Mouse (Mus musculus): ENCODE measurements around the gene Plekha7.

Gene Plekha7

DNA sequence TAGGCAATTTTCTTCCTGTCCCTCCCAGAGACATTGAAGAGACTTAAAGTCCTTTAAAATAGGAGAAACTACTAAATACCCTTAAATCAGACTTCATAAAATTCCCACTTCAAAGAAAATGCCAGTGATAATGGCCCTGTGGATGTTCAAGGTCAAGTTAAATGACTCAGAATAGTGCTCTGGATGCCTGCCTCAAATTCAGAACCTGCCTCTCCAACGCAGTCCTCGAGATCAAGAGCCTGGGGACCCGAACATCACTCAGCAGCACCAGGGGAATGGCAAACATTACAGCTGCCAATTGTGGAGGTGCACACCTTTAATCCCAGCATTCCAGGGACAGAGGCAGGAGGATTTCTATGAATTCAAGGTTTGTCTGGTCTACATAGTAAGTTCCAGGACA lies 56.7 kb downstream of the Plekha7 start:
- no peak for DNase-seq (ENCODE audit: low spot score in 2 of 2)

DNA sequence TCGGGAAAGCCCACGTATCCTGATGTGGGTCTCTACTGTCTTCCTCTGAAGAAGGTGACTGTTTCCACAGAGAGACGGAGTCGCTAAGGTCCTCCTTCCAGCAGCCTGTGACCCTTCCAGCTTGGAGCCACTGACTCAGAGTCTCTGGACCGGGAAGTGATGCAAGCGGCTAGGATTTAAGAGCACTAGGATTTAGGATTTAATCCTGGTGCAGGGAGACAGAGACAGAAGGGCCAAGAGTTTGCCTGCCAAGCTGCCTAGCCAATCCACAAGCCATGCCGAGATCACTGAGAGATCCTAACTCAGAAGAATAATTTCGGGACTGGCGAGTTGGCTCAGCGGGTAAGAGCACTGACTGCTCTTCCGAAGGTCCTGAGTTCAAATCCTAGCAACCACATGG lies 59.6 kb downstream of the Plekha7 start:
- DNase-seq (ENCODE audit: low spot score in 2 of 2): no peak

DNA sequence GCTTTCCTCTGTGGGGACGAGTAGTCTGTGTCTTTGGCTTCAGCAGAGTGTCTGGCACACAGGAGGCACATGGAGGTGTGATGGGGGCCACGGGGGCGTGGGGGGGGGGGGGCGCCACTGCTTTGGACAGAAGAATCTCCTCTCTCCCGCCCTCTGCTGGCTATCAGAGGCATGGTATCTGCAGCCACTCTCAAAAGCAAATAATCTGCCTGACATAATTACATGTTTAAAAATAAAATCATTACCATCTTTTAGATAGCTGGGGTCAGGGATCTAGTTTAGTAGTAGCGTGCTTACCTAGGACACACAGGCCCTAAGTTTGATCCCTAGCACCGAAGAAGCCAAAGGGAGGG lies 60.8 kb downstream of the Plekha7 start:
- DNase-seq (ENCODE audit: low spot score in 2 of 2): no peak

DNA sequence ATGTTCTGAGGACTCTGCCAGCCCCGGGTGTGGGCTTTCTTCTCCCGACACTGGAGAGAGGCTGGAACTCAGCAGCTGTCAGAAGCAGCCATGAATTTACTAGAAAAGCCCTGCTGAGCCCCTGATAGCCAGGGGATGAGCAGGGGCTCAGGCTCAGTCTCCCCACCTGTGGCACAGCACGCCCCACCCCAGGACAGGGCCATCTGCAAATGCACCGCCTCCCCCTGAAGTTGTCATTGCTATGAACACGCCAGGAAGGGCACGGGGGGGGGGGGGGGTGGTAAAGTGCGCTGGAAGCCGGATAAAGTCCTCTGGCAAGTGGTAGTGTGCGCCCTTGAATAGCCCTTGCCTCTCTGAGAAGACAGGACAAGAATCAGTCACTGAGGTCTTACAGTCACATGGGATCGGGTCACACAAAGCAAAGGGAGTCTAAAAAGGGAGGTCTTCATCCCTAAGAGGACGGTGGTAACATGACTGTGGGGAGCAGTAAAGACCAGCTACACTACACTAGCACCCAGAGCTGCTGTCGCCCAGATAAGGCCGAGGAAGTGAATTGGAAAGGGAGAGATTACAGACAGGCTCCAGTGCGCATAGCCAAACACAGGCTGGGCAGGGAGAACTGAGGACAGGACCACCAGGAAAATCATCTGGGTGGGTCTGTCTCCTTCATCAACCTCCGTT lies 61.3 kb downstream of the Plekha7 start:
- no peak for DNase-seq (ENCODE audit: low spot score in 2 of 2)

DNA sequence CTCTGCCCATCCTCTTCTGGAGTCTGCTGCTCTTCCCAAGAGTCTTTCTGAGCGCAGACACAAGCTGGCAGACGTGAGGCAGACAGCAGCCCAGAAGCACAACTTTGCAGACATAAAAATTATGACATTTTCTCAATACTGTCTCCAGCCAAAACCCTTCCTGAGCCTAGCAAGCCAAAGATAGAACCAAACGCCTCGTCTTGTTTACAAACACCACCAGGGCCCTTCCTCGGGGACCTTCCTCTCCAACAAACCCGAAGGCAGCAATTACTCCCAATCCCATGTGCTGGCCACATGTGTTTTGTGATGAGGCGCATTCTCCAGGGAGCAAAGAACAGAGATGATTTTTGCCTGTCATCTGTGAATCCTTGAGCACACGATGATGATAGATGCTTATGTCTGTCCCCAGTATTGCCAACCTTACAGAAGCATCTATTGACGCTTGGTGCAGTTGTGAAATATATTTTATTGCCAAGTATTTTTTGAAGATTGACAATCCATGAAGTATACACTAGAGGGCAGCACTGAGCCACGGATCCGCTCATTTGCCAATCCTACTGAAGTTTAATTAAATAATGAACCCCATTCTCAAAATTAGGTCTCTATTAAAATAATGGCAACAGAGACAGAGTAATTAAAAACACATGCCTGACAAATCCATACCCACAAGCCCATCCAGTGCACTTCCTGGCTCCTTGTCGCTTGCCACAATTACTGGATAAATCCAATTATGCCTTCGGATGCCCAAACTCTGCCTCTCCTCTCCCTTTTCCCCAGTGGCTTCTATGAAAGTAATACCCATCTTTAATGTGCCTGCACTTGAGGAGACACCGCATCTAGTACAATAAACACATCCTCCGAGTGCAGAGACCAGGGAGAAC lies 62.1 kb downstream of the Plekha7 start:
- DNase-seq (ENCODE audit: low spot score in 2 of 2): no peak

DNA sequence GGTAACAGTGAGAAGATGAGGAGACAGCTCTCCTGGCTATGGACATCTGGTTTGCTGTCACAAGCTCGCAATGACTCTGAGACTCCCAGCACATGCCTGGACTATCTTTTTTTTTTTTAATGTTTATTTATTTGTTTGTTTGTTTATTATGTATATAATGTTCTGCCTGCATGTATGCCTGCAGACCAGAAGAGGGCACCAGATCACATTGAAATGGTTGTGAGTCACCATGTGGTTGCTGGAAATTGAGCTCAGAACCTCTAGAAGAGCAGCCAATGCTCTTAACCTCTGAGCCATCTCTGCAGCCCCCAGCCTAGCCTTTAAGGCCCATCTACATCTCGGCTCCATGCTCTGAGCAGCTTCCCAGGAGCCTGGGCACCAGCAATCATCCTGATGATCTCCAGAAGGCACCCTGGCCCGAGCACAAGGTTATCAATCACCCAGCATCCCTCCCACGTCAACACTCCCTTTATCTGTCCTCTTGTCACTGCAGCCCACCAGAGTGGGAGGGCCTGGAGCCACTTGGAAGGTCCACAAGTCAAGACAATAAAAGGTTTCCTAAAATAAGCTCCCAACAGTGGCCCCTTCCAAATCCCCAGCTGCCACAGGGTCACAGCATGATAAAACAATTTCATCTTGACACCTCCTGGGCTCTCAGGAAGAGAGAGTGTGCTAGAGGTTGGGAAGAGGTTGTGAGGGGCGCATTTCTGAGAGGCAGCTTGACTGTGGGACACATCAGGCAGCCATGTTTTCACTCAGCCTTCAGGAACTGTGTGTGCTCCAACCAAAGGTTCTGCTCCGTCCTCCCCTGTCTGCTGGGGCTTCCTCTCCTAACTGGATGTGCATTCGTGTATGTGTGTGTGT lies 63.6 kb downstream of the Plekha7 start:
- no peak for DNase-seq (ENCODE audit: low spot score in 2 of 2)

DNA sequence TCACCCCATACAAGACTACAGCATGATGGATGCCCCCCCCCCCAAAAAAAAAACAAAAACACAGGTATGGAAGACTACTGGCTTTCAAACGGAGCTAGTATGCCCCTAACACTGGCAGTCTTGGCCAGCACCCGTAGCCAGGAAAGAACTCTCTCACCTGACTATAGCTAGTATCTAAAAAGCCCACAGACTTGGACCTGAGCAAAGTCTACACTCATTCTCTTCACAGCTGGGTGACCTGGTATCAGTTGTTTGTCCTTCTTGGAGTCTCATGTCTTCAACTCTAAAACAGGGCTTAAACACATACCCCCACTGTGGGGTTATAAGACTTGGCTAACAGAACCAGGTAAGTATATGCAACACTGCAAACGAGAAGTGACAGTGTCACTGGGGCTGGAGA lies 65.4 kb downstream of the Plekha7 start:
- no peak for DNase-seq (ENCODE audit: low spot score in 2 of 2)

DNA sequence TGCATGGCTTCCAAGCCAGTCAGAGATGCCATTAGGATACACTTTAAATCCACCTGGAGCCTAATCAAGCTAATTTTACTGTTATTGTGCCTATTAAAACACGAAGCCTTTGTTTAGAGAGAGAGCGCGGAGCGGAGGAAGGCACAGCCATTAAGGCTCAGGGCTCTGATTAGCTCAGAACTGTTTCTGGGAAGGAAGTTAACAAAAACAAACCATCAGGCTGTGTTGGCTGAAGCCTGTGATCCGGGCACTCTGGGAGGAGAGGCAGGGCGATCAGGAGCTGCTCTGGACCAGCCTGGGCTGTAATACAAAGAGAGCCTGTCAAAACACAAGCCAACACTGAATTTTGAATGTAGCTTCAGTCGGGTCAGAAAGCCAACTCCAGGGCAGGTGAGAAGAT lies 66.6 kb downstream of the Plekha7 start:
- no peak for DNase-seq (ENCODE audit: low spot score in 2 of 2)

DNA sequence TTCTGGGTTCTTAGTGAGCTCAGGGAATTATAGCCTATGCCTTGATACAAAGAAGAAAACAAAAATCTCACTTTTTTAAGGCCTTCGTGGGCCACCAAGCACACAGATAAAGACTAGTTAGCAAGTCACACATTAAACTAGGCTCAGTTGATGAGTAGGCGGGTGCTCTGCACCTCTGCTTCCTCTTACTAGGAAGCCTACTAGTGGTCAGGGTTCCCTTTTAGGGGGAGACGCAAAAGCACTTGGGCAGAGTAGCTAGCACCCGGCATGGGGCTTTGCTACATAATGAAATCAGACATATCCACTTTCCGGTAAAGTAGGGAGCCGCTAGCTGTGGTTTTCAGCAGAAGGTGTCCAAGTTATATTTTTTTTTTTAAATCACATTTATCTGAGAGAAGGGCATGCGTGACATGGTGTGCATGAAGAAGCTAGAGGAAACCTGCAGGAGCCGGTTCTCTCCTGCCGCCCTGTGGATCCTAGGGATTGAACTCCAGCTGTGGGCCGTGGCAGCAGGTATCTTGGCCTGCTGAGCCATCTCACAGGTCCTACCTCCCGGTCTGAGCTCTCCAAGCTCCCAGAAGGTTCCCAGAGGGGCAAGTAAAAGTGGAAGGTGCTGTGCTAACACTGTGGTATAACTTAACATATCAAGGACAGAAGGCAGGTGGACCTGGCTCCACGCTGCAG lies 67.2 kb downstream of the Plekha7 start:
- DNase-seq (ENCODE audit: low spot score in 2 of 2): no peak

DNA sequence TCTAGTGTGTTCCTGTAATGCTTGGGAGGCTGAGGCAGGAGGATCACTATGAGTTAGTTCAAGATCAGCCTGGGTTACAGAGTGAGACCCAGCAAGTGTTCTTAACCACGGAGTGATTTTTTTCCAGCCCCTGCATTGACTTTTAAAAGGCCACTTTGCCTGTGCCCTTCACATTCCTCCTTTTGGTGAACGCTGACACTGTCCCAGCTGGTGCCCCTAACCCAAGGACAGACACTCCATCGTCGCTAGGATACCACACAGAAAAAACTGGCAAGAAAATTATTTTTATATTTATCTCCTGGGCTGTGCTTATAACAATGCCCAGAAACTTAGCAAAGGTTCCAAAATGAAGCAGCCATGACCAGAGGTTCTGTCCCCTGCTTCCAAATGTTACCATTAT lies 67.8 kb downstream of the Plekha7 start:
- DNase-seq (ENCODE audit: low spot score in 2 of 2): no peak

DNA sequence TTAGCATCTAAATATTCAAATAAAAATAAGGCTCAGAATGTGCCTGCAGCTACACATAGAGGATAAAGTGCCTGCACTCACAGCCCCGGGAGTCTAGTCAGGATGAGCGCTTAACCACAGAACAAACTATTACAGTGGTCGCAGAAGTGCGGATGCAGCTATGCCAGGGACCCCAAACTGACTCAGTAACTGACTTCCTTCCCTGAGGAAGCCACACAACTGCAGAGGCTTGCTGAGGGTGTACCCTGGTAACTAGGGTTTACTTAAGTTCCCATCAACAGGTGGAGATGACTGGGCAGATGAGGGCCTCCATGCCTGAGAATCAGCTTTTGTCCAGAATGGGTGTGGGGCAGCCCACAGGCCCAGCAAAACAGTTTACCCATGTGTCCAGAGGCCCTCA lies 69.9 kb downstream of the Plekha7 start:
- no peak for DNase-seq (ENCODE audit: low spot score in 2 of 2)

DNA sequence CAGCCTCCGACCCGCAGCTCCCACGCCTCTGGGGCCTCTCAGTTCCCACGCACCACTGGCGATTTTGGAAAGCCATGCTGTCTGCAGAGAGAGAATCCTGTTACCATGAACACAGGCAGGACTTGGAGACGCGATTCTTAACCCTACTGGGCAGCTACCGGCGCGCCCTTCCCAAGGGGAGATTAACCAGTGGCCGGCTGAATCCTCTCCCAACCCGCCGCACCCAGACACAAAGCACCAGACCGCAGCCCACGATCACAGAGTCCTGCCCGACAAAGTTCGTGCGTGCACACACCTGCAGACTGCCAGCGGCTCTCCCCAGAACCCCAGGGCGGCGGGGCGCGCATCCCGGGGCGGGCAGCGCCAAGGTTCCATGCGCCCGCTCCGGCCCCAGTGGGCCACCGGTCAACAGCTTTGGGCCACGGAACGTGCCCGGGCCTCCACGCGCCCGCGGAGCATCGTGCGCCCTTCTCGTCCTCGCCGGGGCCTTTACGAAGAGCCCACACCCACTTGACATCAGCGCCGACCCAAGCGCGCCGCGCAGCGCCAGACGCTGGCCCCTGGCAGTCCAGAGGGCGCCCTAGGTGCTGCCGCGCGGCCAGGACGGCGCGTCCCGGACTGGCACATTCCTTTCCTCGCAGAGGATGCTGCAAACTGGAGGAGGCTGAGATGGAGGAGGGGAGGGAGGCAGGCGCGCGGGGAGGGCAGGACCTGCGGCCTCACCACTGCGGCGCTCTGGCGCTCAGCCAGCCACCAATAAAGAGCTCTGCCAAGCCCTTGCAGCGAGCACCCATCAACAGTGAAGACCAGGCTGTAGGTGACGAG lies 70.8 kb downstream of the Plekha7 start:
- DNase-seq (ENCODE audit: low spot score in 2 of 2): peak in 1 of 2 experiments; percentile 19

DNA sequence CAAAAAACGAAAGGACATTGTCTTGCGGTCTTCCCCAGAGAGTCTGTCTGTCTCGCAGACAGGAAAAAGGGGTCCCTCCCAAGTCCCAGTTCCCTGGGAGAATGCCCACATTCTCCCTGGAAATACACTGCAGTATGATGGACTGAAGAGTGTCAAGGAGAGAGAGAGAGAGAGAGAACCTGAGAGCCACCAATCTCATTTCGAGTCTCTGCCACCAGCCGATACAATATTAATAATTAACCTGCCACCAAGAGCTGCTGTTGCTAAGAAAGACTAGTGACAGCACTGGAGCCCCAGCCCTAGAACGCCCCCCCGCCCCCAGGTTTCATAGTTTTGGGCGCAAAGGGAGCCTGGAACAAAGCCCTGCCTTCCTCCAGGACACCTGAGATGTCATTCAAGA lies 71.6 kb downstream of the Plekha7 start:
- DNase-seq (ENCODE audit: low spot score in 2 of 2): no peak

DNA sequence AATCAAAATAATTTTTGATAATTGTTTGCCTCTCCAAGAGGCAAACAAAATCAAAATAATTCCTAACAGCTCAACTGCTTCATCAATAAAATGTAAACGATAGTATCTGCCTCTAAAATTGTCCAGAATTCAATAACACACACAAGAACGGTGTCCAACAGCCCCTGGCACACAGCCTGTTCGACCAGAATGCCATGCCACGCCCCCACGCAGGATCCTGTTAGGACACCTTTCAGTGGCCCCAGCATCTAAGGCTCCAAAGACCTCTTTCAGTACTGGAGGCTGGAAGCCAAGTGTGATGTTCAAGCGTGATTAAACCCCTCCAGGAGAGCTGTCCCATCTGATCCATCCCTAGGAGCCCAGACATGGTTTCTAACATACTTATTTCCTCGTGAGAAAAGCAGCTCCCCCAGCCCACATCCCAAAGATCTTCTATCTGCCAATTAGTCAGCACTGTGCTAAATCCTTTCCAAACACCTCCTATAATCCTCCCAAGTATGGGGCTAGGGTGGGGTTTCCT lies 73.8 kb downstream of the Plekha7 start:
- no peak for DNase-seq (ENCODE audit: low spot score in 2 of 2)

DNA sequence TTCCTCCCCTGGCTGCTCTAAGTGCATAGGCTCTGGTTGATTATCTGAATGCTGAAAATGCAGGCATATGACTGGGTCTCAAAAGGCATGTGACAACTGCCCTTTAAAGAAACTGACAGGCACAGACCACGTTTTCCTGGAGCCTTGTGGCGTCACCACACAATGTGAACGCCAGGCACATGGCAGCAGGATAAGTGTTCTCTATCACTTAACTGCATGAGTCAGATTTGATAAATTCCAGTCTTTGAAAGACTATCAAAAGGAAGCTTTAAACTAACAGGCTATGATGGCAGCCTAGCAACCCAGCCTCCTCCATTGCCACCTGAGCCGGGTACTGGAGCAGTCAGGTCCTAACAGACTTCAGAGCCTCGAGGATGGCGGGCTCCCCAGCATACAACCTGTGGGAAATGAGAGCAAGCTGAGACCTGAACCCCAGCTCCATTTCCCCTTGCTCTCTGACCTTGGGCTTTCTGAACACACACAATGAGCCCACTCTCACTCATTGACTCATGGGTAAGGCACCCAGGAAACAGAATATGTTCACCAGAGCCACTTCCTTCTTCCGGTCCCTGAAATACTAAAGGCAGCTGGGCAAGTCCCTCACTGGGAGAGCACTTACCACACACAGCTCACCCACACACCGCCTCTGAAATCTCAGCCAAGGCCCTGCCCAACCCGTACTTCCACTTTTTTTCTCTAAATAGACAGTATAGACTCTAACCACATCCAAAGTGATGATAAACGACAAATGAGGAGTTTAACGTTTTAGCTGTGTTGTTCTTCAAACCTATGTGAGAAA lies 77.2 kb downstream of the Plekha7 start:
- no peak for DNase-seq (ENCODE audit: low spot score in 2 of 2)

DNA sequence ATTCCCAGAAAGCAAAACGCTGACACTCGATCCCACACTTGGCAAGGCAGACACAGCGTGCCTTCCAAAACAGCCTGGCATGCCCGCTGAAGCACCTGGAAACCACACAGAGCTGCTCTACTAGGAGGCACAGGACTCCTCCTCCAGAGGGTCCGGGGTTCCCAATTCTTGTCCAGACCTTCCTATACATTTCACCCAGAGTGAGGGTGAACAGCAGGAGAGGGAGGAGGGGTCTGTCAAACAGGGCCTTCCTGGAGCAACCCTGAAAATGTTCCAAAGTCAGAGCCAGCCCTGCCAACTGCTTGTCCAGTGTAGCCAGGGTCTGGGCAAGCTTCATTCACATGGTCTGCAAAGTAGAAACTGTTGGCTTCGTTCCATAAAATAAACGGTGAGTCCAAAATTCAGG lies 81.3 kb downstream of the Plekha7 start:
- no peak for DNase-seq (ENCODE audit: low spot score in 2 of 2)

DNA sequence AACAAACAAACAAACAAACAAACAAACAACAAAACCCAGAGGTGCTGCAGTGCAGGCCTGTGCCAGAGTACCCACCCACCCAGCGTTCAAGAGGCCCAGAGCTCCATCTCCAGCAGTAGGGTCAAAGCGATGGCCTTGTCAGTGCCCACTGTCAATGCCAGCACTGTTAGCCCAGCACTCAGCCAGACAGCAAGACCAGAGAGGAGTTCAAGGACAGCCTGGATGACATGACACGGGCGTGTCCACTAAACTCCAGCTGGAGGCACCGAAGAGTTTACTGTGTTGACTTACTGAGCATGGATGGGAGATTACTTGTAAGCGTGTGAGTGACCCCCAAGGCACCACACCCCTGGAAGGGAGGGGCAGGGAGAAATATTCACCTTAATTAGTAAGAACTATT lies 81.9 kb downstream of the Plekha7 start:
- no peak for DNase-seq (ENCODE audit: low spot score in 2 of 2)

DNA sequence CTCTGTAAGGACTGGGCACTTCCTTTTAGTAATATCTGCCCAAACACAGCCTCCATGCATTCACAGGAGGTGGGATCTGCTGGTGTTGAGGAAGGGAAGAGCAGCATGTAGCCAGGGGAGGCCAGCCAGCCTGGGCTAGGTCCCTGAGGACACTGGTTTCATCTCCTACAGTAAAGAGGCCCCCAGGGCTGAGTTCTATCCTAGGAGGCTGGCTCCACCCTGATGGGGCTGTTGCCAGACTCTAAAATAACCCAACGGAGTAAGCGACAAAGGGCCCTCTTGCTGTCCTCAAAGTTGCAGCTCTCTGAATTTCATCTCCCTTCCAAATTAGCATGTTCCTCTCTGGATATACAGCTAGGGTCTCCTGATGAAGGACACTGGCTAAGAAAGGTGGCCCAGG lies 83.6 kb downstream of the Plekha7 start:
- DNase-seq (ENCODE audit: low spot score in 2 of 2): no peak

DNA sequence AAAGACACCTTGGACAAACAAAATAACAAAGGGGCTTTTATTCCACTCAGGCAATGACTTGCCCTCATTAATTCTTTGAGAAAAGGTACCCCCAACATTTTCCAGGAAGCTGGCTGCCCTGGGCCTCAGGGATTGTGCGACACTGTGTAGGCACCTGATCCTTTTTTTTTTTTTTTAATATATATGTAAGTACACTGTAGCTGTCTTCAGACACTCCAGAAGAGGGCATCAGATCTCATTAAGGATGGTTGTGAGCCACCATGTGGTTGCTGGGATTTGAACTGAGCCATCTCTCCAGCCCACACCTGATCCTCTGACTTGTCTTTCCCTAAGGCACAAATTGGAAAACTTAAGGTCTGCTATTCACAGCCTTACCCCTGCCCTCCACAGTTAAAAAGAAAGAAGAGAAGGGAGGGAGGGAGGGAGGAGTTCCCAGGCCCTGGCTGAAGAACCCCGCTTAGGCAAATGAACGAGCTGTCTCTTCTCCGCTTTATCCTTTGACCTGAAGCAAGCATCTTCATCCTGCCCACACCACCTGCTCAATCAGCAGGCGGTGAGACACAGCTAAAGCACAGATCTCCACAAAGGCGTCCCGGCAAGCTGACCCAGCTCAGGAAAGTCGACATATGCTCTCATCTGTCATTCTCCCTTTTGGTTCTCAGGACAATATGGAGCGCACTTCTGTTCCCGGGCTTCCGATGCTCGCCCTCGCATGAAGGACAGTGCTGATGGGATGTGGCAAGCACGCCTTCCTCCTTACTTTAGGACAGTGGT lies 85.0 kb downstream of the Plekha7 start:
- DNase-seq (ENCODE audit: low spot score in 2 of 2): no peak

All from left cerebral cortex, adult 9 months (tissue).